8 mouse cellular contexts compared by ENCODE assay signal in the genomic region with DNA sequence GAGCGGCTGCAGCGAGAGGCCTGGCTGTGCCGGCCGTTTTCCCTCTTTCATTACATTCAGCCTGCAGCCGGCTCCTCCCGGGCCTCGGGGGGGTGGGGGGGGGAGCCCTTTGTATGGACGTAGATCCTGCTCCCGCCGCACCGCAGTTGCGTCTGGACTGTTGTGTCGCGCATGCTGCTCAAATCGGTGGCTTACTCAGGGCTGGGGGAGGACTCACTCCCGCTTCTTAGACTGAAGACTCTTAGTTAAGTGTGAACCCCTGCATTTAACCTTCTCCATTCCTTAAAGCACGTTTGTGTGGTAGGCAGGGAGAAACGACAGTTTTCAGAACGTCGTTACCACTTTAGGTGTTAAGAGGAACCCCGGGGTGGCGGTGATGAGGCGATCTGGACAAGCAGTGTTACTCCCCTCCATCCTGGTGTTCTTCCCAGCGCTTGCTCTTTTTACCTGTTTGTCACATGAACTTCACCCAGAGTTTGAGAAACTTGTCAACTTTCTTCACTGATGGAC. TPM values are rescaled to one million over a fixed set of nuclear protein-coding genes. Genes with fewer than 3 reads are reported as not detected.
DNase-seq lines count a peak whose midpoint lies in the region; ATAC-seq and TF ChIP-seq lines count a peak whose summit lies in the region.

No protein-coding gene starts in this region.

- no peak for TF ChIP-seq POLR2A in spleen, adult 2 months (IDR thresholded peaks at IDR 0.05; ENCODE audit: low read depth, low read length)

- peak overlapping the region; percentile 99 for H3K9ac ChIP-seq in heart, embryonic 16.5 days (ENCODE audit: low read length)
- peak overlapping the region; percentile 84 for H3K9ac ChIP-seq in liver, embryonic 15.5 days

- H3K4me2 ChIP-seq in heart, embryonic 16.5 days (ENCODE audit: low read depth, low read length) = peak overlapping the region; percentile 84
- H3K4me2 ChIP-seq in liver, embryonic 15.5 days = peak overlapping the region; percentile 74

- H3K36me3 ChIP-seq in spleen, adult 2 months (ENCODE audit: control insufficient read depth, insufficient read depth, low read length) = no peaks in the 10 kb centered on the region
- no peaks in the 10 kb centered on the region for H3K36me3 ChIP-seq in heart, embryonic 16.5 days (ENCODE audit: control insufficient read depth, insufficient read depth)
- H3K36me3 ChIP-seq in liver, embryonic 15.5 days (replicated peaks) = no peaks in the 10 kb centered on the region

- no peaks in the 10 kb centered on the region for H3K4me1 ChIP-seq in spleen, adult 2 months (ENCODE audit: control insufficient read depth, insufficient read depth, insufficient read length)
- H3K4me1 ChIP-seq in heart, embryonic 16.5 days (ENCODE audit: control insufficient read depth, insufficient read depth, low read length) = peaks cover 7% of the 10 kb centered on the region
- peaks cover 11% of the 10 kb centered on the region for H3K4me1 ChIP-seq in liver, embryonic 15.5 days (replicated peaks)

- no peaks in the 10 kb centered on the region for H3K9me3 ChIP-seq in heart, embryonic 16.5 days (replicated peaks; ENCODE audit: control insufficient read depth, low read length)
- H3K9me3 ChIP-seq in liver, embryonic 15.5 days (replicated peaks) = no peaks in the 10 kb centered on the region

- WGBS in spleen, adult 2 months = 0% methylated on average over 23 of the region's 24 CpGs
- WGBS in heart, embryonic 16.5 days = under 1% methylated on average over 23 of the region's 24 CpGs
- under 1% methylated on average over 24 of the region's 24 CpGs for WGBS in liver, embryonic 15.5 days (ENCODE audit: insufficient replicate concordance)

- no peak overlapping the region for H3K27ac ChIP-seq in spleen, adult 2 months (ENCODE audit: insufficient read depth, low read length)
- peak overlapping the region; percentile 88 for H3K27ac ChIP-seq in heart, embryonic 16.5 days (ENCODE audit: low read length)
- peak overlapping the region; percentile 70; the same call in 1 of the 2 replicates for H3K27ac ChIP-seq in liver, embryonic 15.5 days (replicated peaks)

- ATAC-seq in frontal cortex, adult (ENCODE audit: low TSS enrichment) = peak; percentile 65
- no peak; the same call in 1 of the 2 replicates for ATAC-seq in heart, embryonic 16.5 days (replicated peaks; ENCODE audit: extremely low read depth, insufficient read depth, low FRiP score)
- peak; percentile 51; the same call in 1 of the 2 replicates for ATAC-seq in liver, embryonic 15.5 days (ENCODE audit: insufficient read depth)

- intact Hi-C loops in left cerebral cortex, postnatal 4 days (cut with DNase I) = no loop called here

- peak overlapping the region; percentile 96 for H3K4me3 ChIP-seq in spleen, adult 2 months (ENCODE audit: extremely low read depth, insufficient read depth, insufficient read length)
- peak overlapping the region; percentile 98 for H3K4me3 ChIP-seq in heart, embryonic 16.5 days (ENCODE audit: low read length)
- peak overlapping the region; percentile 88 for H3K4me3 ChIP-seq in liver, embryonic 15.5 days (replicated peaks)

- no peak for DNase-seq in frontal cortex, postnatal 14 days (ENCODE audit: low spot score in 2 of 2)
- peak in 1 of 2 experiments; percentile 8 for DNase-seq in spleen, adult 2 months (ENCODE audit: low read depth in 1 of 2, low spot score in 2 of 2)
- no peak for DNase-seq in spleen, postnatal 4 days (ENCODE audit: low spot score in 2 of 2)
- DNase-seq in T-cell, adult 2 months (ENCODE audit: low spot score) = no peak
- DNase-seq in left cerebral cortex, postnatal 4 days = no peak

- TF ChIP-seq CTCF in spleen, adult 2 months (IDR thresholded peaks at IDR 0.05; ENCODE audit: extremely low read depth, insufficient read depth, insufficient read length, insufficient replicate concordance) = no peak

- H3K27me3 ChIP-seq in spleen, adult 2 months (ENCODE audit: control insufficient read depth, insufficient read depth, low read length) = no peaks in the 10 kb centered on the region
- H3K27me3 ChIP-seq in heart, embryonic 16.5 days (ENCODE audit: control insufficient read depth, insufficient read depth, low read length) = no peaks in the 10 kb centered on the region
- H3K27me3 ChIP-seq in liver, embryonic 15.5 days = no peaks in the 10 kb centered on the region; the same call in 1 of the 2 replicates

RNA-seq across cellular contexts. Expression of gene Fam98b, which starts 0.5 kb away (rescaled TPM):
- polyA plus RNA-seq in spleen, adult 2 months (2012; rRNA removed) = 3.3 and 4.0 TPM in 2 replicates
- polyA plus RNA-seq in heart, embryonic 16.5 days (2015; fragmentation: Nextera tagmentation; extraction: Ambion mirVana) = 4.6 and 6.8 TPM in 2 replicates
- polyA plus RNA-seq in liver, embryonic 15.5 days (2015; fragmentation: Nextera tagmentation; extraction: Ambion mirVana) = 2.5 and 2.7 TPM in 2 replicates
- total RNA-seq in left cerebral cortex, postnatal 4 days (2021) = 10 to 100 TPM; 63.0 to 63.1 TPM
